Mouse (Mus musculus) forebrain, embryonic 10.5 days (tissue): ENCODE data around the gene Herc6. TPM values are rescaled to one million over a fixed set of nuclear protein-coding genes. Genes with fewer than 3 reads are reported as not detected.

Source experiments
- DNase-seq: peaks from one replicate; pipeline ENCODE4 v3.0.0-alpha.2; 2017; ENCODE audit warnings: low spot score; ENCODE audit errors: extremely low spot score
- H3K27ac ChIP-seq: fragments of 300-500 bp; sonication (generic); 2 replicates; pipeline ENCODE4 v1.5.1; 2016; ENCODE audit warnings: mild to moderate bottlenecking
- H3K27me3 ChIP-seq: fragments of 300-500 bp; sonication (generic); 2 replicates; pipeline ENCODE4 v1.6.1; 2016; ENCODE audit warnings: mild to moderate bottlenecking; ENCODE audit not compliant: poor library complexity, severe bottlenecking
- H3K36me3 ChIP-seq: fragments of 300-500 bp; sonication (generic); replicated peaks from 2 replicates; pipeline ENCODE4 v1.6.1; 2016; ENCODE audit warnings: mild to moderate bottlenecking, moderate library complexity
- H3K4me1 ChIP-seq: fragments of 300-500 bp; sonication (generic); 2 replicates; pipeline ENCODE4 v1.6.1; 2016
- H3K4me3 ChIP-seq: fragments of 300-500 bp; sonication (generic); 2 replicates; pipeline ENCODE4 v1.5.1; 2016; ENCODE audit warnings: mild to moderate bottlenecking, moderate library complexity
- H3K9me3 ChIP-seq: fragments of 300-500 bp; sonication (generic); 2 replicates; pipeline ENCODE4 v1.6.1; 2016; ENCODE audit warnings: mild to moderate bottlenecking, moderate library complexity
- WGBS: fragments of 180-500 bp; shearing (Covaris S2); methylation state at CpG from one replicate; pipeline ENCODE4 v1.1.7; 2016; 5-methylcytosine and 5-hydroxymethylcytosine counted together
- polyA plus RNA-seq: library from polyadenylated mRNA; unstranded; fragments of >200 nt; fragmentation: Nextera tagmentation; extraction: Ambion mirVana; gene quantifications from 2 replicates; pipeline ENCODE4 v1.2.1, GENCODE M21; 2016

The Herc6 gene
- polyA plus RNA-seq, 1 experiment from 2014 or later: 3.8 TPM

DNA sequence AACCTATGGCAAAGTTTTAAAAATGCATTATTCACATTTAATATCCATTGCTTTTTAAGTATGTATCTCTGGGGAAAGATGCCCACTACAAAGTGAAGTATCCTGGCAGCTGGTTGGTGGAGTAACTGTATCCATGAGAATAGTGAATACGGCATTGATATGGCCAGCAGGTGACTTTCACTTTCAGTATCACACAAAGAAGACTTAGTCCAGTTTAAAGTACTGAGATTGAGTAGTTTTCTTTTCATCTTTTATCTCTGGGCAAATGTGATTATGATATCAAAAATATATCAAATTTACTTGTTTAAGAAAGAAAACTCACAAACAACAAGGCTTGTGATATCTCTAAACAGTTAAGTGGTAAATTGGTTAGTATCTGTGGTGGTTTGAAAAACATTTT, 125.9 kb downstream of the Herc6 start:
- peaks cover 12% of the 10 kb centered on the region for H3K4me1 ChIP-seq
- H3K9me3 ChIP-seq: no peaks in the 10 kb centered on the region
- no peaks in the 10 kb centered on the region for H3K27me3 ChIP-seq
- no peak for DNase-seq
- no peak overlapping the region for H3K27ac ChIP-seq
- no peaks in the 10 kb centered on the region for H3K36me3 ChIP-seq
- WGBS: 98% methylated on average over 1 of the region's 1 CpGs
- H3K4me3 ChIP-seq: no peak overlapping the region

DNA sequence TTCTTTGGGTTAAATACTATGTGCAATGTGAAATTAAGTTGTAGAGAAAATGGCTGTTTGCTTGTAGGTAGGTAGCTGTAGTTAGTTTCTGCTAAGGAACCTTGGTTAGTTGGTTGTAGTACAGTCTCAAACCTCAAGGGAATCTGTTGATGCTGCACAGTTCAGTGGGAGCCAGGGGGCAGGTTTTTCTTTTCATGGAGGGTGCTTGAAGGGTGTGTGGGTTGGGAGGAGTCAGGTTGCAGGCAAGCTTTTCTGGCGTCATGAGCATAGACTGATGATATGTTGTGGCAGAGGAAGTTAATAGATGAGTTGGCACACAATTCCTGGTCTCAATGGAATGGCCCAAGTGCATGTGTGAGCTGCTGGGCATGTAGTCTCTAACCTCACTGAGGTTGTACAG, 130.9 kb downstream of the Herc6 start:
- Histone ChIP-seq H3K27me3 (no peaks in the 10 kb centered on the region), H3K36me3 (peaks cover 13% of the 10 kb centered on the region), H3K4me3 (no peak overlapping the region), H3K9me3 (no peaks in the 10 kb centered on the region), H3K4me1 (no peaks in the 10 kb centered on the region), H3K27ac (no peak overlapping the region)
- DNase-seq: no peak
- 38% methylated on average over 1 of the region's 1 CpGs for WGBS

Other genes starting within 250 kb of the Herc6 start
- gene Vmn1r17, start 217.3 kb upstream of the Herc6 start, polyA plus RNA-seq: not detected in 2 replicates
- not detected in 2 replicates for gene Vmn1r18, start 185.2 kb upstream of the Herc6 start, polyA plus RNA-seq
- gene Vmn1r19, start 177.2 kb upstream of the Herc6 start, polyA plus RNA-seq: not detected in 2 replicates
- not detected in 2 replicates for gene Vmn1r20, start 152.1 kb upstream of the Herc6 start, polyA plus RNA-seq
- 4.1 TPM in 2 replicates for gene Ppm1k, start 45.5 kb upstream of the Herc6 start, polyA plus RNA-seq
- gene Pyurf, start 111.1 kb downstream of the Herc6 start, polyA plus RNA-seq: 18.6 and 19.0 TPM in 2 replicates
- 40.8 and 46.4 TPM in 2 replicates for gene Lancl2, start 121.5 kb downstream of the Herc6 start, polyA plus RNA-seq
- gene Vopp1, start 244.2 kb downstream of the Herc6 start, polyA plus RNA-seq: 59.8 and 60.7 TPM in 2 replicates